Mouse (Mus musculus) hindbrain, postnatal 0 days (tissue): ENCODE results near the gene Cd37. TPM values are rescaled to one million over a fixed set of nuclear protein-coding genes. Genes with fewer than 3 reads are reported as not detected.

ENCODE experiments used
- ATAC-seq: fragments of 200-750 bp; cut with Nextera tagmentation; 2 replicates; pipeline ENCODE4 v1.8.0; 2017; ENCODE audit warnings: mild to moderate bottlenecking, moderate TSS enrichment, moderate library complexity
- DNase-seq: peaks from one replicate; pipeline ENCODE4 v3.0.0-alpha.2; 2015; ENCODE audit warnings: low spot score
- H3K27ac ChIP-seq: fragments of 300-500 bp; sonication (generic); 2 replicates; pipeline ENCODE4 v1.5.1; 2014; ENCODE audit warnings: mild to moderate bottlenecking
- H3K27me3 ChIP-seq: fragments of 300-500 bp; sonication (generic); 2 replicates; pipeline ENCODE4 v1.6.1; 2014; ENCODE audit warnings: low read length, mixed read lengths; ENCODE audit not compliant: insufficient read depth
- H3K36me3 ChIP-seq: fragments of 300-500 bp; sonication (generic); 2 replicates; pipeline ENCODE4 v1.6.1; 2014; ENCODE audit warnings: low read length, mixed read lengths; ENCODE audit not compliant: insufficient read depth
- H3K4me1 ChIP-seq: fragments of 300-500 bp; sonication (generic); 2 replicates; pipeline ENCODE4 v1.6.1; 2014; ENCODE audit warnings: antibody characterized with exemption, low read length, mixed read lengths; ENCODE audit not compliant: insufficient read depth
- H3K4me2 ChIP-seq: fragments of 300-500 bp; sonication (generic); 2 replicates; pipeline ENCODE4 v1.6.1; 2014; ENCODE audit warnings: low read depth, mild to moderate bottlenecking, low read length, moderate library complexity, mixed read lengths
- H3K4me3 ChIP-seq: fragments of 300-500 bp; sonication (generic); 2 replicates; pipeline ENCODE4 v1.5.1; 2014; ENCODE audit warnings: low read length
- H3K9ac ChIP-seq: fragments of 300-500 bp; sonication (generic); replicated peaks from 2 replicates; pipeline ENCODE4 v1.6.1; 2014; ENCODE audit warnings: mild to moderate bottlenecking, low read length, moderate library complexity, mixed read lengths
- H3K9me3 ChIP-seq: fragments of 300-500 bp; sonication (generic); 2 replicates; pipeline ENCODE4 v1.6.1; 2016; ENCODE audit warnings: low read length, mixed read lengths
- CTCF ChIP-seq: IDR thresholded peaks from 2 replicates; pipeline ENCODE4 v1.5.1; 2016; ENCODE audit warnings: antibody characterized with exemption, control low read depth, low read depth
- WGBS: fragments of 180-500 bp; shearing (Covaris S2); extraction: QIAGEN DNeasy Blood & Tissue Kit; methylation state at CpG from one replicate; pipeline ENCODE4 v1.1.7; 2014; 5-methylcytosine and 5-hydroxymethylcytosine counted together
- polyA plus RNA-seq: library from polyadenylated mRNA; unstranded; fragments of >200 nt; fragmentation: Nextera tagmentation; extraction: Ambion mirVana; gene quantifications from 2 replicates; pipeline ENCODE4 v1.2.1, GENCODE M21; 2015
- total RNA-seq: library from RNA; depleted of rRNA; stranded (reverse); fragments of >200 nt; gene quantifications from 2 replicates; pipeline ENCODE4 v1.2.3, GENCODE M21; 2014

The Cd37 gene
- total and polyA plus RNA-seq, 2 experiments from 2014 or later: 1.0 to 2.2 TPM

GRCm38 (mm10) chr7:45247666-45248065 lies 8.8 kb upstream of the Cd37 start:
- no peak for DNase-seq
- no peak overlapping the region for H3K4me2 ChIP-seq
- 25% methylated on average over 3 of the region's 3 CpGs for WGBS
- no peaks in the 10 kb centered on the region for H3K4me1 ChIP-seq
- no peak overlapping the region for H3K27ac ChIP-seq
- H3K9me3 ChIP-seq: no peaks in the 10 kb centered on the region
- H3K4me3 ChIP-seq: no peak overlapping the region
- no peak overlapping the region for H3K9ac ChIP-seq
- ATAC-seq: no peak
- H3K27me3 ChIP-seq: no peaks in the 10 kb centered on the region
- no peaks in the 10 kb centered on the region for H3K36me3 ChIP-seq
- no peak for TF ChIP-seq CTCF

GRCm38 (mm10) chr7:45241389-45241749 lies 2.5 kb upstream of the Cd37 start:
- H3K4me3 ChIP-seq: peak overlapping the region; percentile 36
- H3K9me3 ChIP-seq: no peaks in the 10 kb centered on the region
- H3K27ac ChIP-seq: no peak overlapping the region
- DNase-seq: no peak
- H3K27me3 ChIP-seq: no peaks in the 10 kb centered on the region
- H3K9ac ChIP-seq: no peak overlapping the region
- peak overlapping the region; percentile 54 for H3K4me2 ChIP-seq
- TF ChIP-seq CTCF: no peak
- no peaks in the 10 kb centered on the region for H3K4me1 ChIP-seq
- no peak for ATAC-seq
- 71% methylated on average over 6 of the region's 6 CpGs for WGBS
- H3K36me3 ChIP-seq: no peaks in the 10 kb centered on the region

- H3K4me2 ChIP-seq: peak within 1 kb of the TSS; percentile 54
Observed at GRCm38 (mm10) chr7:45240633-45241388, 1.9 kb upstream of the Cd37 start, which contains the start of gene Slc6a16. TSS of gene Slc6a16 (plus strand) at chr7:45241085.

GRCm38 (mm10) chr7:45240109-45240508 lies 1.2 kb upstream of the Cd37 start:
- no peak for DNase-seq
- no peaks in the 10 kb centered on the region for H3K27me3 ChIP-seq
- ATAC-seq: no peak

More at GRCm38 (mm10) chr7:45240633-45241388, 1.9 kb upstream of the Cd37 start, which contains the start of gene Slc6a16:
- peak within 1 kb of the TSS; percentile 56 for H3K9ac ChIP-seq
- H3K4me3 ChIP-seq: peak within 1 kb of the TSS; percentile 36
- ATAC-seq: peak; percentile 69; the same call in 1 of the 2 replicates
- no peaks in the 10 kb centered on the region for H3K9me3 ChIP-seq
- no peaks in the 10 kb centered on the region for H3K27me3 ChIP-seq
- H3K36me3 ChIP-seq: no peaks in the 10 kb centered on the region
- H3K4me1 ChIP-seq: no peaks in the 10 kb centered on the region
- 9% methylated on average over 50 of the region's 53 CpGs for WGBS
- no peak within 1 kb of the TSS for H3K27ac ChIP-seq
- peak; percentile 84 for DNase-seq
- TF ChIP-seq CTCF: no peak

GRCm38 (mm10) chr7:45237747-45238699 lies 892 bp downstream of the Cd37 start:
- WGBS: 74% methylated on average over 17 of the region's 17 CpGs
- no peaks in the 10 kb centered on the region for H3K27me3 ChIP-seq
- no peak overlapping the region for H3K9ac ChIP-seq
- DNase-seq (no peak), ATAC-seq (no peak)
- no peak for TF ChIP-seq CTCF
- no peak overlapping the region for H3K4me3 ChIP-seq
- H3K9me3 ChIP-seq: no peaks in the 10 kb centered on the region
- no peak overlapping the region for H3K4me2 ChIP-seq
- peaks cover 7% of the 10 kb centered on the region; the same call in 1 of the 2 replicates for H3K4me1 ChIP-seq
- no peaks in the 10 kb centered on the region for H3K36me3 ChIP-seq
- no peak overlapping the region for H3K27ac ChIP-seq

More at GRCm38 (mm10) chr7:45240109-45240508, 1.2 kb upstream of the Cd37 start:
- Histone ChIP-seq H3K9ac (no peak overlapping the region), H3K9me3 (no peaks in the 10 kb centered on the region), H3K36me3 (no peaks in the 10 kb centered on the region), H3K27ac (no peak overlapping the region), H3K4me2 (no peak overlapping the region), H3K4me3 (no peak overlapping the region), H3K4me1 (no peaks in the 10 kb centered on the region)
- no peak for TF ChIP-seq CTCF
- WGBS: 60% methylated on average over 7 of the region's 7 CpGs

GRCm38 (mm10) chr7:45235656-45236180 lies 3.2 kb downstream of the Cd37 start:
- 40% methylated on average over 17 of the region's 17 CpGs for WGBS
- H3K9ac ChIP-seq: no peak overlapping the region

More at GRCm38 (mm10) chr7:45235656-45236180, 3.2 kb downstream of the Cd37 start:
- no peaks in the 10 kb centered on the region for H3K36me3 ChIP-seq
- TF ChIP-seq CTCF: no peak
- H3K27ac ChIP-seq: no peak overlapping the region
- H3K4me3 ChIP-seq: no peak overlapping the region
- no peaks in the 10 kb centered on the region for H3K27me3 ChIP-seq
- DNase-seq (no peak), ATAC-seq (no peak; the same call in 1 of the 2 replicates)
- peak overlapping the region; percentile 40; the same call in 1 of the 2 replicates for H3K4me2 ChIP-seq
- H3K9me3 ChIP-seq: no peaks in the 10 kb centered on the region
- H3K4me1 ChIP-seq: peaks cover 7% of the 10 kb centered on the region; the same call in 1 of the 2 replicates
